Mouse (Mus musculus): ENCODE data around the gene Dclre1b.
"Not testable (repeated sequence)": the region's sequence is repeated elsewhere in the genome, so short reads cannot be mapped to it uniquely, and the experiment has no call there.

The Dclre1b gene

DNA sequence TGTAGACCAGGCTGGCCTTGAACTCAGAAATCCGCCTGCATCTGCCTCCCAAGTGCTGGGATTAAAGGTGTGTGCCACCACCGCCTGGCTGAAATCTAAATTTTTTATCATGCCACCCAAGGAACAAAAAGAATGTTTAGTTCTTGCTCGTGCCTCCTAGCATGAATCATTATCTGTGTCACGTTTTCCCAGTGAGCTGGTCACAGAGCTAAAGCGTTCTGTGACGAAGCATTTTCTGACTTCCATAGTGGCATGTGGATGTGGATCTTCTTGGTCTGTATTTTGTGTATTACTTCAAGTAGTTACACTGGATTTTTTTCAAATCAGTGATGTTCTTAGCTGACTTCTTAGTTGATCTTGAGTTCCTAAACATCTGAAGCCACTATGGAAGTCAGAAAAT is 1.7 kb upstream of the Dclre1b start:
- DNase-seq (ENCODE audit: low spot score in 2 of 2): no peak

- no peak for DNase-seq (ENCODE audit: low spot score in 2 of 2)
Measured at GRCm38 (mm10) chr3:103809799-103810150, 531 bp upstream of the Dclre1b start.

- no peak for DNase-seq (ENCODE audit: low spot score in 2 of 2)
Measured at GRCm38 (mm10) chr3:103805671-103806070, 3.6 kb downstream of the Dclre1b start.

GRCm38 (mm10) chr3:103802861-103803260 is 6.4 kb downstream of the Dclre1b start:
- DNase-seq (ENCODE audit: low spot score in 2 of 2): peak; percentile 18 to 28

DNA sequence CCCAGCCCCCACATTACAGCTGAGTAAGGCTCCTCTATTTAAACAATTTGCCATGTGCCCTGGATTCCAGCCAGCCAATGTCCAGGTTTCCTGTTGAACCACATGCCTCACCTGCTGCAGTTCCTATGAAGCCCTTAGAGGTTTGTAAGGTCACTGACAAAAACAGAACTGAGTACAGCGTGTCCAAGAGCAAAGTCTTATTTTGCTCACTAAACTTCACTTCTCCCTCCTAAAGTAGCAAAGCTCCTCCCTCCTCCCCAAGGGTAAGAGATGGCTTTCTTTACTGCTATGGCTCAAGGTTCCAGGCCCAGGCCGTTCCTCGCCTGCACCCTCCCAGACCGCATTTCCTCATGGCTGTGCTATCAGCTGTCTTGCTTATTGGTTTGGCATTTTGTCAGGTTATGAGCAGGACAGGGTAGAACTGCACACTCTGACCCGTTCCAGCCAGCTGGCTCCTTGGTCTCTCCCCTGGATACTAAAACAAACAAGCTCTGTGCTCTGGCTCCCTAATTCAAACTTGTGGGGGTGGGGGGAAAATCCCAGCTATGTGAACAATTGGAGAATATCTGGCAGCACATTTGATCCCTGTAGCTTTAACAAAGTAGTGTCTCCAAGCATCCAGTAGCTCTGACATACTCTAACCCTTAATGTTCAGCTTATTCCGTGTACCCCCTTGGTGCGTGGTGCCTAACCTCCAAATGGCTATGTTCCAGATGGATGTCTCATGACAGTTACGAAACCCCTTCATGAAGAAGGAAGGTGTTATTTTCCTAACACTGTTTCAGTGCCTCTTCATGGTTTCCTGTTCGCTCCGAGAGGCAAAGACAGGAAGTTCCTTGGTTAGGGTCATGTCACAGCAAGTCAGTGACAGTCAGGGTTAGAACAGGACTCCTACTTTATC is 7.4 kb downstream of the Dclre1b start:
- DNase-seq (ENCODE audit: low spot score in 2 of 2): peak; percentile 44 to 52

GRCm38 (mm10) chr3:103799507-103799906 is 9.7 kb downstream of the Dclre1b start:
- DNase-seq (ENCODE audit: low spot score in 2 of 2): no peak

- no peak for DNase-seq (ENCODE audit: low spot score in 2 of 2)
Measured at GRCm38 (mm10) chr3:103796389-103796788, 12.9 kb downstream of the Dclre1b start.

GRCm38 (mm10) chr3:103792566-103792965 is 16.7 kb downstream of the Dclre1b start:
- DNase-seq (ENCODE audit: low spot score in 2 of 2): no peak

DNA sequence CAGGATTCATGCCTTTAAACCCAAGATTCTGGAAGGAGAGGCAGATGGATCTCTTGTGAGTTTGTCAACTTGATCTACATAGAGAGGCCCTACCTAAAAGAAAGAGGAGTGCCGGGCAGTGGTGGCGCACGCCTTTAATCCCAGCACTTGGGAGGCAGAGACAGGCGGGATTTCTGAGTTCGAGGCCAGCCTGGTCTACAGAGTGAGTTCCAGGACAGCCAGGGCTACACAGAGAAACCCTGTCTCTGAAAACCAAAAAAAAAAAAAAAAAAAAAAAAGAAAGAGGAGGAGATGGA is 17.2 kb downstream of the Dclre1b start:
- DNase-seq (ENCODE audit: low spot score in 2 of 2): not testable (repeated sequence)

DNA sequence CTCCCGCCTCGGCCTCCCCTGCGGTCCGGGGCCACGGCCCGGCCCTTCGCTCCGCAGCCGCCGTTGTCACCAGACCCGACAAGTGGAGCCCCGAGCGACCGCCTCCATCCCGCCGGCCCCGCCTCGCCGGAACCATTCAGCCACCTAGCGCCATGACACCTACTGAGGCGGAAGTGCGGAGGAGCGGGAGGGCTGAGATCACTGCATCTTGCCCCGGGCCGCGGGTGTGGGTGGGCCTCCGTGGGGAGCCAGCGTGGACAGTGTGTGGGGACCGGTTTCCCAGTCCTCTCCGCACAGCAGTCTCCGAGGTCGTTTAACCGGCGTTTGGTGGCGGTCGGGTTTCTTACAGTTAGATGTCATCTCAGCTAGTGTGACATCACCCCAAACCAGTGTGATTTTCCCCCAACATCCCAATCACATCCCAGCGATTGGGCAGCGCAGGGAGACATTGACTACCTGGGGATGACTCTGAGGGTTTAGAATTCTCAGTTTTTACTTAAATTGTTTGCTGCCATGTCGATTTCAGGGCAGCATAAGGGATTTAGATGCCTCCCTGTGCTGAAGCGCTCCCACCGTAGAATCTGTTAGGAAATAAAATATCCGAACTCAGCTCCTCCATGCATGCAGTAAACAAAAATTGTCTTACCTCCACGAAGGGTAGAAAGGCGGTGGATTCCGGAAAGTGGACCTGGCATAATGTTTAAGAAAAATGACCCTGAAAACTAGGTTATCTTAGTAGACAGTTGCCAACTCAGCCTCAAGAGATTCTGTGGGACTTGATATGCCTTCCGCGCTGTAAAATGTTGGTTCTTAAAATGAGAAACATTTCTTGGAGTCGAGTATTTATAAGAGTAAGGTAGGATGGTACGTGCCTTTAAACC is 17.8 kb downstream of the Dclre1b start, which contains the start of gene Hipk1:
Gene Hipk1, minus strand, starts transcription at position 334 of the 881 bp plus-strand sequence.
- DNase-seq (ENCODE audit: low spot score in 2 of 2): peak; percentile 93

- peak in 1 of 2 experiments; percentile 44 for DNase-seq (ENCODE audit: low spot score in 2 of 2)
Measured at GRCm38 (mm10) chr3:103790346-103791145, 18.7 kb downstream of the Dclre1b start.

- no peak for DNase-seq (ENCODE audit: low spot score in 2 of 2)
Measured at GRCm38 (mm10) chr3:103789891-103790345, 19.3 kb downstream of the Dclre1b start.

DNA sequence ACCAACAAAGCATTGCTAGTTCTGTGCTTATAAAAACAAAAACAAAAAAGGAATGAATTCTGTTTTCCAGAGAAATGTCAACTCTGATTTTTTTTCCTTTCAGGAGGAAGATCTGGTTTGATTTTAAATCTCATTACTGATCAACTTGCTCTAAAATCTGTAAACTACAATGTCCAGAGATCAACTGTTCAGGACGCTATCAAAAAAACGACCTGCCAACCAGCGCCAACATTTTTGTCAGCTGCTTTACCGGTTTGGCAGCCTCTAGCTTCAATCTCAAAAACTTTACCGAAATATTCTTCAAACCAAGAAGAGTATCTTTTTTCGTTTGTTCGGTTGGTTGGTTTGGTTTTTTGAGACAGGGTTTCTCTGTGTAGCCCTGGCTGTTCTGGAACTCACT is 20.1 kb downstream of the Dclre1b start:
- DNase-seq (ENCODE audit: low spot score in 2 of 2): no peak

GRCm38 (mm10) chr3:103787225-103787624 is 22.0 kb downstream of the Dclre1b start:
- DNase-seq (ENCODE audit: low spot score in 2 of 2): no peak

- DNase-seq (ENCODE audit: low spot score in 2 of 2): no peak
Measured at GRCm38 (mm10) chr3:103782844-103783609, 26.2 kb downstream of the Dclre1b start.

GRCm38 (mm10) chr3:103780777-103781176 is 28.5 kb downstream of the Dclre1b start:
- no peak for DNase-seq (ENCODE audit: low spot score in 2 of 2)

- DNase-seq (ENCODE audit: low spot score in 2 of 2): no peak
Measured at GRCm38 (mm10) chr3:103780271-103780670, 29.0 kb downstream of the Dclre1b start.

DNA sequence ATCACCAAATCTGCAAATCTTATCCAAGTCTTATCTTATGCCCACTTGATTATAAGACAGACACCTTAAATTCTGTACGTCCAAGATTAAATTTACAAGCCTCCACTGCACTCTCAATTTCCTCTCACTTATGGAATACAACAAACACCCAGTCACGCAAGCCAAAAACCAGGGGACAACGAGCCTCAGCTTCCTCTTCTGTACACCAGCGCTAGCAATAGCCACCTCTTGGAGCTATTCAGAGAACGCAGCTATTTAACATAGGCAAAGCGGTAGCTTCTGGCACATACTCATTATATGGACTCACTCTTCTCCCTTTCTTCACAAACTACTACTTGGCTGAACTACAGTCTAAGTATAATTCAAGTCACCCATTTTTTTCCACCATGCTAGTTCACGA is 30.1 kb downstream of the Dclre1b start:
- DNase-seq (ENCODE audit: low spot score in 2 of 2): no peak

- no peak for DNase-seq (ENCODE audit: low spot score in 2 of 2)
Measured at GRCm38 (mm10) chr3:103778660-103779059, 30.6 kb downstream of the Dclre1b start.

GRCm38 (mm10) chr3:103777940-103778339 is 31.3 kb downstream of the Dclre1b start:
- DNase-seq (ENCODE audit: low spot score in 2 of 2): peak; percentile 59 to 61

DNA sequence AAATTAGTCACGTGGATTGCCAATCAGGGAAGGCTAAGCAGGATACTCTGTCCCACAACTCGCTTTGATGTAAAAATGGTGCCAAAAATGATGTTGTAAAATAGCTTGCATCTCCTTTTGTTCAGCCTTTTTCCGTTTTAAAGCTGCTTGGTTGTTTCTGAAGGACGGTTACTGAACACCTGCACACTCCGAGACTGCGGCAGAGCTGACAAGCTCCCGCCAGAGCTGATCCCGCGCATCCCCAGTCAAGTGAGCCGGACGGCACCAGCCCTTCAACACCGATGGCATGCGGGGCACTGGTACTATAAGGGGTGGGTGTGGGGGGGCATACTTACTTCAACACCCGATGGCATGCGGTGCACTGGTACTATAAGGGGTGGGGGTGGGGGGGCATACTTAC is 35.2 kb downstream of the Dclre1b start:
- peak; percentile 61 to 74 for DNase-seq (ENCODE audit: low spot score in 2 of 2)

Measured in thymus, postnatal 10 days (tissue).